Mouse (Mus musculus): Measurements from ENCODE around the gene Pias1.

DNA sequence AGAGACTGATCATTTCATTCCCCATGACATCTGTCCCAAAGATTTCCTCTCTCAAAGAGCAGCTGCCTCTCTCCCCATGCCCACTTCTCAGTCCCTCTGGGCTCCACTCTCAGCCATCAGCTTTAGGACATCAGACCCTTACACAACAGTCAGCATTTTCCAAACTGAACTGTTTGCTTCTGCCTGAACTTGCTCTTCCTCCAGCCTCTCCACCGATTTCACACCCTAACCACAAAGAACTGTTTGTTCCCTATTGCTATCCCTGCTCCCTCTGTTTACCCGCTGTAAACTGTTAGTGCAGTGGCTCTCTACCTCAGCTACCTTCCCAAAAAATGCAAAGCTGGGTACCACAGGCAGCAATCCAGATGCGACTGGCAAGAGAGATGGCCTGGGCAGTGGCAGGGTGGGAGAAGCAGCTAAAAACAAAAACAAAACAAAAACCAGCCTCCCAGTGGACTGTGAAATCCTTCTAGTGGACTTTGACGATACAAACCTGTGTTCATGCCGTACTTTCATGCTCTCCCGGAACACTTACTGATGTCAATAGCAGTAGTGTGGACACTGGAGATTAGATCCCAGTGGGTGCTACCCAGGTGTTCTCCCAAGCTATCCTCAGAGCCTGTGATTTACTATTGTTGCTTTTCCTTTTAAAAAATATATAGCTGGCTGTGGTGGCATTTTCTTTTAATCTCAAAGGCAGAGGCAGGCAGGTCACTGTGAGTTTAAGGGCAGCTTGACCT, 18.5 kb upstream of the Pias1 start:
- TF ChIP-seq CTCF (IDR thresholded peaks at IDR 0.05; ENCODE audit: control insufficient read depth, insufficient read depth, low read length) (no peak), POLR2A (IDR thresholded peaks at IDR 0.05; ENCODE audit: borderline replicate concordance, control insufficient read depth, low read depth, low read length) (no peak)
